Mouse (Mus musculus) hindbrain, embryonic 12.5 days (tissue): Measurements from ENCODE around the gene Slc35b3. TPM values are rescaled to one million over a fixed set of nuclear protein-coding genes. Genes with fewer than 3 reads are reported as not detected.
A peak's percentile ranks its signal among the peaks of the same experiment; 100 is the strongest.

Experiments used
- ATAC-seq: fragments of 200-750 bp; cut with Nextera tagmentation; 2 replicates; pipeline ENCODE4 v1.8.0; 2017; ENCODE audit warnings: moderate TSS enrichment; ENCODE audit not compliant: low FRiP score
- H3K27ac ChIP-seq: fragments of 300-500 bp; sonication (generic); 2 replicates; pipeline ENCODE4 v1.5.1; 2016; ENCODE audit warnings: mild to moderate bottlenecking
- H3K27me3 ChIP-seq: fragments of 300-500 bp; sonication (generic); 2 replicates; pipeline ENCODE4 v1.6.1; 2016; ENCODE audit warnings: mild to moderate bottlenecking
- H3K36me3 ChIP-seq: fragments of 300-500 bp; sonication (generic); 2 replicates; pipeline ENCODE4 v1.6.1; 2016; ENCODE audit warnings: mild to moderate bottlenecking
- H3K4me1 ChIP-seq: fragments of 300-500 bp; sonication (generic); 2 replicates; pipeline ENCODE4 v1.6.1; 2016
- H3K4me2 ChIP-seq: fragments of 300-500 bp; sonication (generic); replicated peaks from 2 replicates; pipeline ENCODE4 v1.6.1; 2016; ENCODE audit warnings: mild to moderate bottlenecking
- H3K4me3 ChIP-seq: fragments of 300-500 bp; sonication (generic); 2 replicates; pipeline ENCODE4 v1.5.1; 2016; ENCODE audit warnings: mild to moderate bottlenecking
- H3K9ac ChIP-seq: fragments of 300-500 bp; sonication (generic); 2 replicates; pipeline ENCODE4 v1.6.1; 2016; ENCODE audit warnings: mild to moderate bottlenecking, moderate library complexity
- H3K9me3 ChIP-seq: fragments of 300-500 bp; sonication (generic); replicated peaks from 2 replicates; pipeline ENCODE4 v1.6.1; 2016; ENCODE audit warnings: mild to moderate bottlenecking
- WGBS: fragments of 180-500 bp; shearing (Covaris S2); methylation state at CpG from one replicate; pipeline ENCODE4 v1.1.7; 2016; 5-methylcytosine and 5-hydroxymethylcytosine counted together
- polyA plus RNA-seq: library from polyadenylated mRNA; unstranded; fragments of >200 nt; fragmentation: Nextera tagmentation; extraction: Ambion mirVana; gene quantifications from 2 replicates; pipeline ENCODE4 v1.2.1, GENCODE M21; 2016

The Slc35b3 gene
- 32.4 and 36.3 TPM in 2 replicates for polyA plus RNA-seq

GRCm38 (mm10) chr13:38960063-38961050 is at the start of gene Slc35b3:
Gene Slc35b3 (minus strand): TSS chr13:38960875.
- H3K9ac ChIP-seq: peak within 1 kb of the TSS; percentile 73
- H3K9me3 ChIP-seq: no peaks in the 10 kb centered on the region
- no peaks in the 10 kb centered on the region for H3K36me3 ChIP-seq
- H3K27ac ChIP-seq: peak within 1 kb of the TSS; percentile 66
- H3K4me3 ChIP-seq: peak within 1 kb of the TSS; percentile 88
- peak; percentile 99 for ATAC-seq
- no peaks in the 10 kb centered on the region for H3K27me3 ChIP-seq
- 1% methylated on average over 67 of the region's 67 CpGs for WGBS
- peaks cover 19% of the 10 kb centered on the region for H3K4me1 ChIP-seq
- peak within 1 kb of the TSS; percentile 68 for H3K4me2 ChIP-seq

GRCm38 (mm10) chr13:39010280-39010679 is 49.6 kb upstream of the Slc35b3 start:
- 84% methylated on average over 4 of the region's 4 CpGs for WGBS
- Histone ChIP-seq H3K36me3 (no peaks in the 10 kb centered on the region), H3K9me3 (no peaks in the 10 kb centered on the region), H3K9ac (no peak overlapping the region), H3K27me3 (no peaks in the 10 kb centered on the region), H3K27ac (no peak overlapping the region), H3K4me2 (no peak overlapping the region), H3K4me3 (no peak overlapping the region), H3K4me1 (peaks cover 5% of the 10 kb centered on the region; the same call in 1 of the 2 replicates)
- ATAC-seq: no peak

GRCm38 (mm10) chr13:39003101-39003762 is 42.6 kb upstream of the Slc35b3 start:
- Histone ChIP-seq H3K4me3 (no peak overlapping the region), H3K9ac (no peak overlapping the region), H3K4me1 (no peaks in the 10 kb centered on the region), H3K27ac (no peak overlapping the region), H3K27me3 (no peaks in the 10 kb centered on the region), H3K36me3 (no peaks in the 10 kb centered on the region), H3K9me3 (no peaks in the 10 kb centered on the region), H3K4me2 (no peak overlapping the region)
- ATAC-seq: no peak

GRCm38 (mm10) chr13:39002424-39002823 is 41.7 kb upstream of the Slc35b3 start:
- Histone ChIP-seq H3K27ac (no peak overlapping the region), H3K9me3 (no peaks in the 10 kb centered on the region), H3K4me2 (no peak overlapping the region), H3K36me3 (no peaks in the 10 kb centered on the region), H3K4me3 (no peak overlapping the region), H3K9ac (no peak overlapping the region), H3K27me3 (no peaks in the 10 kb centered on the region), H3K4me1 (no peaks in the 10 kb centered on the region)
- ATAC-seq: no peak
- 76% methylated on average over 1 of the region's 1 CpGs for WGBS

- Histone ChIP-seq H3K4me3 (no peak overlapping the region), H3K36me3 (no peaks in the 10 kb centered on the region), H3K27me3 (no peaks in the 10 kb centered on the region), H3K4me1 (no peaks in the 10 kb centered on the region), H3K4me2 (no peak overlapping the region), H3K27ac (no peak overlapping the region), H3K9ac (no peak overlapping the region), H3K9me3 (no peaks in the 10 kb centered on the region)
- 92% methylated on average over 11 of the region's 11 CpGs for WGBS
- no peak for ATAC-seq
Measured at GRCm38 (mm10) chr13:39001434-39001833, 40.8 kb upstream of the Slc35b3 start.

GRCm38 (mm10) chr13:38998958-38999357 is 38.3 kb upstream of the Slc35b3 start:
- Histone ChIP-seq H3K4me2 (no peak overlapping the region), H3K9me3 (no peaks in the 10 kb centered on the region), H3K27ac (no peak overlapping the region), H3K4me1 (no peaks in the 10 kb centered on the region), H3K27me3 (no peaks in the 10 kb centered on the region), H3K9ac (no peak overlapping the region), H3K4me3 (no peak overlapping the region), H3K36me3 (no peaks in the 10 kb centered on the region)
- no peak for ATAC-seq
- 78% methylated on average over 8 of the region's 9 CpGs for WGBS

- Histone ChIP-seq H3K9ac (no peak overlapping the region), H3K27ac (no peak overlapping the region), H3K9me3 (no peaks in the 10 kb centered on the region), H3K4me3 (no peak overlapping the region), H3K36me3 (no peaks in the 10 kb centered on the region), H3K4me1 (no peaks in the 10 kb centered on the region), H3K4me2 (no peak overlapping the region), H3K27me3 (no peaks in the 10 kb centered on the region)
- 28% methylated on average over 5 of the region's 5 CpGs for WGBS
- ATAC-seq: no peak
Measured at GRCm38 (mm10) chr13:38992529-38992928, 31.9 kb upstream of the Slc35b3 start.

- no peaks in the 10 kb centered on the region for H3K27me3 ChIP-seq
- no peak for ATAC-seq
- no peak overlapping the region for H3K9ac ChIP-seq
- H3K9me3 ChIP-seq: 0 out of 2 replicates have a peak, but pooled peaks cover 6% of the 10 kb centered on the region
- H3K4me2 ChIP-seq: no peak overlapping the region
- H3K36me3 ChIP-seq: no peaks in the 10 kb centered on the region
- no peaks in the 10 kb centered on the region for H3K4me1 ChIP-seq
- H3K27ac ChIP-seq: no peak overlapping the region
- 91% methylated on average over 5 of the region's 5 CpGs for WGBS
- H3K4me3 ChIP-seq: no peak overlapping the region
Measured at GRCm38 (mm10) chr13:38983751-38984150, 23.1 kb upstream of the Slc35b3 start.

GRCm38 (mm10) chr13:38980900-38981299 is 20.2 kb upstream of the Slc35b3 start:
- no peak overlapping the region for H3K9ac ChIP-seq
- H3K27ac ChIP-seq: no peak overlapping the region
- no peaks in the 10 kb centered on the region for H3K4me1 ChIP-seq
- no peak for ATAC-seq
- H3K9me3 ChIP-seq: no peaks in the 10 kb centered on the region
- no peaks in the 10 kb centered on the region for H3K27me3 ChIP-seq
- no peaks in the 10 kb centered on the region for H3K36me3 ChIP-seq
- no peak overlapping the region for H3K4me2 ChIP-seq
- H3K4me3 ChIP-seq: no peak overlapping the region
- WGBS: 77% methylated on average over 3 of the region's 3 CpGs

- Histone ChIP-seq H3K4me1 (no peaks in the 10 kb centered on the region), H3K27ac (no peak overlapping the region), H3K27me3 (no peaks in the 10 kb centered on the region), H3K9ac (no peak overlapping the region), H3K36me3 (no peaks in the 10 kb centered on the region), H3K9me3 (no peaks in the 10 kb centered on the region), H3K4me2 (no peak overlapping the region), H3K4me3 (no peak overlapping the region)
- 81% methylated on average over 6 of the region's 6 CpGs for whole genome bisulfite sequencing
- ATAC-seq: no peak
Measured at GRCm38 (mm10) chr13:38976978-38977377, 16.3 kb upstream of the Slc35b3 start.

- H3K4me3 ChIP-seq: no peak overlapping the region
- no peaks in the 10 kb centered on the region for H3K4me1 ChIP-seq
- no peak overlapping the region for H3K4me2 ChIP-seq
- H3K36me3 ChIP-seq: no peaks in the 10 kb centered on the region
- WGBS: 93% methylated on average over 5 of the region's 5 CpGs
- no peak for ATAC-seq
- H3K27ac ChIP-seq: no peak overlapping the region
- no peak overlapping the region for H3K9ac ChIP-seq
- no peaks in the 10 kb centered on the region for H3K9me3 ChIP-seq
- no peaks in the 10 kb centered on the region for H3K27me3 ChIP-seq
Measured at GRCm38 (mm10) chr13:38975853-38976252, 15.2 kb upstream of the Slc35b3 start.

- Histone ChIP-seq H3K4me2 (no peak overlapping the region), H3K36me3 (no peaks in the 10 kb centered on the region), H3K9me3 (no peaks in the 10 kb centered on the region), H3K27ac (no peak overlapping the region), H3K27me3 (no peaks in the 10 kb centered on the region), H3K4me3 (no peak overlapping the region), H3K4me1 (no peaks in the 10 kb centered on the region), H3K9ac (no peak overlapping the region)
- no peak for ATAC-seq
- WGBS: 12% methylated on average over 6 of the region's 6 CpGs
Measured at GRCm38 (mm10) chr13:38972602-38973001, 11.9 kb upstream of the Slc35b3 start.
